Mouse (Mus musculus) CD4-positive, CD25-positive, alpha-beta regulatory T cell, adult 2 months (primary cell): ENCODE data around the gene Psmd9.

Source experiments
- DNase-seq: peaks from one replicate; pipeline ENCODE4 v3.0.0-alpha.2; 2012; ENCODE audit warnings: low read depth, low spot score

Gene Psmd9

GRCm38 (mm10) chr5:123137044-123137909, 31.9 kb upstream of the Psmd9 start:
- peak; percentile 73 for DNase-seq

- no peak for DNase-seq
Measured at GRCm38 (mm10) chr5:123137910-123138229, 31.3 kb upstream of the Psmd9 start.

- peak; percentile 56 for DNase-seq
Measured at GRCm38 (mm10) chr5:123138230-123138911, 30.8 kb upstream of the Psmd9 start.

GRCm38 (mm10) chr5:123138953-123139721, 30.1 kb upstream of the Psmd9 start:
- DNase-seq, result peak; percentile 83

GRCm38 (mm10) chr5:123139722-123140627, 29.2 kb upstream of the Psmd9 start:
- peak; percentile 60 for DNase-seq

- peak; percentile 92 for DNase-seq
Measured at GRCm38 (mm10) chr5:123140694-123141554, 28.3 kb upstream of the Psmd9 start.

GRCm38 (mm10) chr5:123141555-123142160, 27.6 kb upstream of the Psmd9 start:
- peak; percentile 61 for DNase-seq

GRCm38 (mm10) chr5:123142161-123143157, 26.8 kb upstream of the Psmd9 start, which contains the start of gene Setd1b:
Gene Setd1b, plus strand, starts transcription at chr5:123142193.
- peak; percentile 74 for DNase-seq

GRCm38 (mm10) chr5:123143251-123143970, 25.8 kb upstream of the Psmd9 start:
- DNase-seq, result peak; percentile 51

GRCm38 (mm10) chr5:123143971-123144745, 25.1 kb upstream of the Psmd9 start:
- DNase-seq, result peak; percentile 43

- peak; percentile 73 for DNase-seq
Measured at GRCm38 (mm10) chr5:123144746-123145590, 24.2 kb upstream of the Psmd9 start.

- no peak for DNase-seq
Measured at GRCm38 (mm10) chr5:123146357-123146756, 22.9 kb upstream of the Psmd9 start.

- DNase-seq, result no peak
Measured at GRCm38 (mm10) chr5:123147569-123147968, 21.6 kb upstream of the Psmd9 start.

GRCm38 (mm10) chr5:123148073-123148722, 21.0 kb upstream of the Psmd9 start:
- no peak for DNase-seq
